Mouse (Mus musculus): ENCODE measurements around the gene Comp. TPM values are rescaled to one million over a fixed set of nuclear protein-coding genes. Genes with fewer than 3 reads are reported as not detected.
A peak's percentile ranks its signal among the peaks of the same experiment; 100 is the strongest.

Comp gene
- total RNA-seq, 2 experiments from 2014 or later = not detected

DNA sequence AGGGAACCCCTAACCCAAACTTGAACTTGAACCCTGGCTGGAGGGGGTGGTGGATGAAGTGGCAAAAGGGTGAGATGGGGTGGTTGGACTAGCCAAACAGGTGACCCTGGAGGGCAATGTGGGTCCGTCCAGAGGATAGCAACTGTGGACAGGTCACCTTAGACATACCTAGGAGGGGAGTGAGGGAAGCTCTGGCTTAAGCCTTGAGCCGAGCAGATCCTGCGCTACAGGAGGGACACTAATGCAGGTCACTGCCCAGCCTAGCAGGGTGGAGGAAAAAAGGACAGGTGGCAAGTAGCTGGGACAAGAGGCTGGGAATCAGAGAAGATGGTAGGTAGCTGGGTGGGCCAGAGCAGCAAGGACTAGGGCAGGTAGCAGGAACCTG, 21.4 kb upstream of the Comp start:
- ATAC-seq (ENCODE audit: poor library complexity, severe bottlenecking) = no peak

DNA sequence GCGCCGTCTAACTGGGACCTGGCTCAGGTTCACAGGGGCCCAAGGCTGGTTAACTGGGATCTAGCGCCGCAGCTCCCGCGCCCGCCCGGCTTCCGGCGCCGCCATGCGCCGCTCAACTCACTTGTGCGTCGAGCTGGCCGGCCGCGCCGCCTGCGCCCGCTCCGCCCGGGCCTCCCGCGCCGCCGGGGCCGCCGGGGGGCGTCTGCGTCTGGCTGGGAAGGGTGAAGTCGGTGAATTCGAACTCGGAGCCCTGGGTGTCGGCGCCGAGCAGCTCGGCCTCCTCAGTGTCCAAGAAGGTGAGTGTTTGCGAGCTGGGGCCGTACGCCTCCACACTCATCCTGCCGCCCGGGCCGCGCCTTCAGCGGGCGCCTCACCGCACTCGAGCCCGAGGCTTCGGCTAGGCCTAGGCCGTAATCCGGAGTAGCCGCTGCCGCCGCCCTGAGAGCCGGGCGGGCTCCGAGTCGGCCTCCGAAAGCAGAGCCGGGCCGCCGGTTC, 20.7 kb upstream of the Comp start:
- ATAC-seq (ENCODE audit: poor library complexity, severe bottlenecking) = peak; percentile 13; the same call in 1 of the 2 replicates

DNA sequence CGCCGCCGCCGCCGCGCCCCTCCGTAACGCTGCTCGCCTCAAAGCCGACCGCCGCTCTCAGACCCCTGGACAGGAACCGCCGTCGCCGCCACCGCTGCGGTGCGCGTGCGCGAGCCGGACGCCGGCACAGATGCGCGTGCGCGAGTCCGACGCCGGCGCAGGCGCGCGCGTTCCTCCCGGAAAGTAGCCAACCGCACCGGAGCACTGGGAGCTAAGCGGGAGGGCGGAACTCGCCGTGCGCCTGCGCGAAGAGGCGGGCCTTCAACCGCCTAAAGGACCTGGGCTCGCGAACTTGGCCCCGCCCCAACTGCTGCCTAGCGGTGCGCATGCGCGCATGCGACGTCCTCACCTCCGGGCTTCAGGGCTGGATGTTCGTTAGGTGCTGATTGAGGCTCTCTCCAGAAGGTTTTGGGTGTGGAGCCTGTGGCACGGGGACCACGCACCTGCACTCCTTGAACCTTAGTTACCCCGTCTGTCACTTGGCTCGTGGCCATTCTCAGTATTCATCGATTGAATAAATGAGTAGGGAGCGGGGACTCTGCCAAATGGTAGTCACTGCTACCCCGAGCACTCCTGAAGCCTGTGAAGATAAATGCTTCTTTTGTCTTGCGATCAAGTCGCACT, 20.1 kb upstream of the Comp start, which contains the start of gene Upf1:
TSS of gene Upf1 (minus strand) at position 85 of the 624 bp plus-strand sequence.
- peak; percentile 92 for ATAC-seq (ENCODE audit: poor library complexity, severe bottlenecking)

DNA sequence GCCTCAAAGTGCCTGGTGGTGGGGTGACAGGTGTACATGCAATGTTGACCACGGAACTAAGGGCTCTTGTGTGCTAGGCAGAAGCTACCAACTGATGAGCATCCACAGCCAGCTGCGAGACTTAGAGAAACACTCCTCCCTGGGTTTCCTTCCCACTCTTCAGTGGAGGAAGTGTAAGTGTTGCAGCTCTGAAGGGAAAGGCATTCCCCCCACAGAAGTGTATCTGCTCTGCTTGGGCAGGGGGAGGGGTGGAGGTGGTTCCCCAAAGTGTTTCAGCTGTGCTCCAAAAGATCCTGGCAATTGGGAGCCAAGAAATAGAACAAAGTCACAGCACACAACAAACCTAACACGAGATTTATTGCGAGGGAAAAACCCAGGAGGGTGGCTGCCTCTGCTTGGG, 19.4 kb upstream of the Comp start:
- peak; percentile 13 for ATAC-seq (ENCODE audit: poor library complexity, severe bottlenecking)

DNA sequence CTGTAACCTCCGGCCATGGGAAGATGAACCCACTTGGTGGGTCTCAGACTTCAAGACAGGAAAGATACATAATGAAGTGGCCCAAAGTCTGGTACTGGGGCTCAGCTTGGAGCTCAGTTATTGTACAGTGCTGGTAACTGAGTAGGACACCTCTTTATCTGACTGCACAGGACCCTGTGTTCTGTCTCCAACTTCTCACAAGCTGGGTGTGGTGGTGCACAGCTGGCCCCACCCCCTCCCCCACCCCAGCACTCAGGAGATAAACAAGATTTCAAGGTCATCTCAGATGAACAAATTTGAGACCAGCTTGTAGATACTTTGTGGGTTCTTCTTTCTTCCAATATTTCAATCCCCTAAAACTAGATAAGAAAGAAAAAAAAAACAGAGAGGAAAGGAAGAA, 17.2 kb upstream of the Comp start:
- no peak for ATAC-seq (ENCODE audit: poor library complexity, severe bottlenecking)

DNA sequence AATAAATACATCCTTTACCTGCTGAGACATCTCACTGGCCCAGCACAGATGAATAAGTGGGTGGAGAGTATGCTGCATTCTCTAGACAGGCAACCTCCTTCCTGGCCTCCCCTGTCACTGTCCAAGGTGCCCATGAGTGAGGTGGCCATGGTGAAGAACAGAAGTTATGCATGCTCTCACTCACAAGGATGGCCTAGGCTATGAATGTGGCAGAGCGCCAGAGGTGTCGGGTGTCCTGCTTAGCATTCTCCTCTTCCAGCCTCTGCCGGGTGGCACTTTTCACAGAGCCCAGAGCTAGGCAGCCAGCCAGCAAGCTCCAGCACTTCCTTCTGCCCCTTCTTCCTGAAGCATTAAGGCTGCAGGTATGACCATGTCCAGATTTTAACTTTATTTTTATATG, 13.9 kb upstream of the Comp start:
- no peak for ATAC-seq (ENCODE audit: poor library complexity, severe bottlenecking)

DNA sequence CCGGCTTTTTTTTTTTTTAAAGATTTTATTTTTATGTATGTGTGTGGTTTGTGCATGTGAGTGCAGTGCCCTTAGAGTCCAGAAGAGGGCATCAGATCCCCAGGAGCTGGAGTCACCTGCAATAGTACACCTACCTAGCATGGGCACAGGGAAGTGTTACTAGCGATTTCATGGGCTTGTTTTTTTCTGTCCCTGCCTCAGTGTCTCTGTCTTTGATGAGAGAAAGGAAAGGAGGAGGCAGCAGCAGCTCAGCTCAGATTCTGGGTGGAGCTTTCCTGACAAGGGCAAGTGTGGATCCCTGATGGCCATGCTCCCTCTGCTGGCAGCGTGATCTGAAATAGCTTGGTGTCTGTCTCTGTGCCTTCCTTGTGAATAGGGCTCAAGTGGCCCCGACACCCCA, 12.6 kb upstream of the Comp start:
- peak; percentile 49 for ATAC-seq (ENCODE audit: poor library complexity, severe bottlenecking)

DNA sequence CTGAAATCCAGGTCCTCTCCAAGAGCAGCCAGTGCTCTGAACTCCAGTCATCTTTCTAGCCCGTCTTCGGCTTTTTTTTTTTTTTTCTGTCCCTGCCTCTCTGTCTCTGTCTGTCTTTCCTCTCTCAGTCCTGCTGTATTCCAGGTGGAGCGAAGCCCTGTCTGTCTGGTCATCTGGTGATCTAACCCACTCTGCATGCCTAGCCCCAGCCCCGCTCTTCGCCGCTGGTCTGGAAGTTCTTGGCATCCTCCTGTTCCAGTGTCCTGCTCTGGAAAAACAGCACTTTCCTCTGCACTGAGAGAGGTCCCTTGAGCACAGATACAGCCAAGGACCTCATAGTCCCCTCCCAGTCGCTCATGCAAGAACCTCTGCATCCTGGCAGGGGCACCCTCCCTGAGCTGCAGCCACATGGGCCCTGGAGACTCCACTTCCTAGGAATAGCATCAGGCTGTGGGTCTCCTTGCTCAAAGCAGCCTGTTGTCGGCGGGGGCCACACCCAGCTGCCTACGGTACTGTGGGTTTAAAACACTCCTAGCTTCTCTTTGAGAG, 11.8 kb upstream of the Comp start:
- ATAC-seq (ENCODE audit: poor library complexity, severe bottlenecking) = no peak

DNA sequence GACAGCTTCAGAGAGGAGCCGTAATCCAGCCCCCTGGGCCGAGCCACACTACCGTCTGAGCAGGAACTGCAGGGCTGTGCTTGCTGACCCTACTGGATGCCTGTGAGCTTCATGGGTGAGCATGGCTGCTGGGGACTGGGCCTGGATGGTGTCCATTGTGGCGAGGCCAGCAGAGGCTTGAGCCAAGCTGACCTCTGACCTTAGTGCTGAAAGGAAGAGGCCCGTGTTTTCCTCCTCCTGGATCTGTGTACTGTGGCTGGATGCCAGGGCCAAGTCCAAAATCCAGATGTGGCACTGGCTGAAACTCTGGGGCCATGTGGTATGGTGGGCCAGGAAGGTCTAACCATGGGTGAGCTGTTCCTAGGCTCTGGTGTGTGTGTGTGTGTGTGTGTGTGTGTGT, 9.3 kb upstream of the Comp start:
- ATAC-seq (ENCODE audit: poor library complexity, severe bottlenecking) = no peak

DNA sequence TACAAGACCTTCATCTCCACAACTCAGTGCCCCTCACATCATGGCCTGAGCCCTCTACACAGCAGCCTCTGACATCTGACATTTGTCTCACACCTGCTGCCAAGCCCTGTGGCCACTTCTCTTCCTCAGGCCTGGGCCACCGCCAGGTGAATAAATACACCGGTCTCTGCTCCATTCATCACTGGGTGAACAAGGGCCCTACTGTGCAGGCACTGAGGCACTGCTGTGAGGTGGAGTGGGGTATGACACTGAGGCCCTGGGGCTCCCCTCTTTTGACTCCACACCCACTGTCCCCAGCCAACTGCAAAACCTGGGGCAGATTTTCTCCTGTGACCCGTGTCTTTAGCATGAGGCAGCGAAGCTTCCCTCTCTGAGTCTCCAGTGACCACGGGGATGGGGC, 6.8 kb upstream of the Comp start:
- no peak for ATAC-seq (ENCODE audit: poor library complexity, severe bottlenecking)

DNA sequence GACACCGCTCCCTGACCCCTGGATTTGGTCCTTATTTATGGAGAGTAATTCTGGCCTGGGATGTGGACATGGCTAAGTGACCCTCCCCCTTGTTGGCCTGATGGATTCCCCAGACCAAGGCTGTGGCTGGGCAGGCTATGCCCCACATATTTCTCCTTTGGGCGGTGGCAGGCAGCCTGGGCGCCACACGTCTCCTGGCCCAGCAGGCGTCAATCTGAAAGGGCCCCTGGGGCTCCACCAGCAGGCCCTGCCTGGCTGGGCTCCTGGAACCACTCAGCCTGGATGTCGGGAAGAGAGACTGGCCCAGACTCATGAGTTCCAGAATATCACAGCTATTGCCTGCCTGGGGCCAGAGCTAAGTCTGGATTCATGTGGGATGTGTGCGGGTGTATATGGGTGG, 2.9 kb upstream of the Comp start:
- ATAC-seq (ENCODE audit: poor library complexity, severe bottlenecking) = no peak

DNA sequence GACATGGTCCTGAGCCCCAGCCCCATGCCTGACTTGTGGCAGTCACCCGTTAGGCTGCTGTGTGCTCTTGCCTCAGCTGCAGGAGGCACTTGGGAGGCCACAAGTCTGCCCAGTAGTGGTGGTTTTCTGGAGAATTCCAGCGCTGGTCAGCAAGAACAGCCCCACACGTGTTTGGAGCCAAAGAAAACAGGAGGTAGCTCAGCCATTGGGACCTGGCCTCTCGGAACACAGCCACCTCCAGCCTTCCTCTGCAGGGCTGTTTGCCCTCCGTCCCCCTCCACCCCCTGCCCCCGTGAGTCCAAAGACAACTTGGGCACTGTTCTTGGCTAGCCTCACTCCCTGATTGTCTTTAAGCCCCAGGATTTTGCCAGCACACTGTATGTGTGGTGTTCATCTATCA, 1.4 kb upstream of the Comp start:
- no peak for ATAC-seq (ENCODE audit: poor library complexity, severe bottlenecking)

DNA sequence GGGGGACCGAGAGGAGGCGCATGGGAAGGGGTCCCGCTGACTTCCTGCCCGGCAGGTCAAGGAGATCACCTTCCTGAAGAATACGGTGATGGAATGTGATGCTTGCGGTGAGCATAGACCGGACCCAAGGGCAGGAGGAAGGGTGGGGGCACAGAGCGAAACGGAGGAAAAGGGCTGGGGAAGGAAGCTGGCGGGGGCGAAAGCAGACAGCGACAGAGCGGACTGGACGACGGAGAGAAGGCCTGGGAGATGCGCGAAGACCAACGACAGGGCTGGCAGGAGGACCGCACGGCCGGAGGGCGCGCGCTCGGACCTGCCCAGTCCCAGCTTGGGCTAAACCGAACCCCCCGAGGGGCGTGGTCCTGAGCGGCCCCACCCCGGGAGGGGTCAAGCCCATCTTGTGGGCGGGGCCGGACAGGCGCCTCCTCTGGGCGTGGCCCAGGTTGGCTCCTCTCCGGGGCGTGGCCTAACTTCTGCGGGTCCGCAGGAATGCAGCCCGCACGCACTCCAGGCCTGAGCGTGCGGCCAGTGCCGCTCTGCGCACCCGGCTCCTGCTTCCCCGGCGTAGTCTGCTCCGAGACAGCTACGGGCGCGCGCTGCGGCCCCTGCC, 1.1 kb downstream of the Comp start:
- ATAC-seq (ENCODE audit: poor library complexity, severe bottlenecking) = peak; percentile 49

DNA sequence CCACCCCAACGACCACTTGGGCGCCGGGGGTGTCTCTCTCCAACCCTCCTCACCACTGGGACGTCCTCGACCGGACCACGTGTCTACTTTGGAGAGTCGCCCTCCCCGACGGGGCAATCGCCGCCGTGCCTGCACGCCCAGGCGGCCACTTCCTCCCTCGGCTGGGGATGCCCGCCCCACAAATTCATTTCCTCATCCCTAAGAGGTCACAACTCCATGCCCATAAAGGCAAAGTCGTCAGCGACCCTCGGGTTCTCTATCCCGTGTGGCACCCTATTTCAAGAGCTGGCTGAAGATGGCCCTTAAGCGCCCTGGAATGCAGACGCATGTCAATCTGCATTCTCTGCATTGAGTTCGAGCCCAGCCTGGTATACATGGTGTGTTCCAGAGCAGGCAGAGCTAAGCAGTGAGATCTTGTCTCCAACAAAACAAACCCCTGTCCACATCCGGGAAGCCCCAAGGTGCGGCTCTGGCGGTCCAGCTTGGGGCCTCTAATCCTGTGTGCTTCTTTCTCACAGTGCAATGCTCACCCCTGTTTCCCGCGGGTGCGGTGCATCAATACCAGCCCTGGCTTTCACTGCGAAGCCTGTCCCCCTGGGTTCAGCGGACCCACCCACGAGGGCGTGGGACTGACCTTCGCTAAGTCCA, 2.0 kb downstream of the Comp start:
- ATAC-seq (ENCODE audit: poor library complexity, severe bottlenecking) = peak; percentile 69

DNA sequence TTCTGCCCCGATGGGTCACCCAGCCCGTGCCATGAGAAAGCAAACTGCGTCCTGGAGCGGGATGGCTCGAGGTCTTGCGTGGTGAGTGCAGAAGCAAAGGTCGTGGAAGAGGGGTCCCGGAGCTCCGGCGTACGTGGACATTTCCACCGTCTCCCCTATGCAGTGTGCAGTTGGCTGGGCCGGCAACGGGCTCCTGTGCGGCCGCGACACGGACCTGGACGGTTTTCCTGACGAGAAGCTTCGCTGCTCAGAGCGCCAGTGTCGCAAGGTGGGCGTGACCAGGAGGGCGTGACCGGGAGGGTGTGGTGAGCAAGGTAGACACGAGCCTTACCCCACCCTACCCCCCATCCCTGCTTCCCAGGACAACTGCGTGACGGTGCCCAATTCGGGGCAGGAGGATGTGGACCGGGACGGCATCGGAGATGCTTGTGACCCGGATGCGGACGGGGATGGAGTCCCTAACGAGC, 3.0 kb downstream of the Comp start:
- ATAC-seq (ENCODE audit: poor library complexity, severe bottlenecking) = peak; percentile 9; the same call in 1 of the 2 replicates

DNA sequence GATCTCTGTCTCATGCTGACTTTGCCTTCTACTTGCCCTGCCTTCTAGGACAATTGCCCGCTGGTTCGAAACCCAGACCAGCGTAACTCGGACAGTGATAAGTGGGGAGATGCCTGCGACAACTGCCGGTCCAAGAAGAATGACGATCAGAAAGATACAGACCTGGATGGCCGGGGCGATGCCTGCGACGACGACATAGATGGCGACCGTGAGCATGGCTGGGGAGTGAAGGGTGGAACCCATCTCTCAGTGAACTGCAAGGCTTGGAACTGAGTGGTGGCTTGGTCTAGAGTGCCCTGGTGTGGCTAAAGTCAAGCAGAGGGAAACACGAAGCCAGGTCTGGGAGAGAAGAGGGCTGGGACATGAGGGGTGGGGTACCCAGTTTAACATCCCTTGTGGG, 3.7 kb downstream of the Comp start:
- no peak for ATAC-seq (ENCODE audit: poor library complexity, severe bottlenecking)

DNA sequence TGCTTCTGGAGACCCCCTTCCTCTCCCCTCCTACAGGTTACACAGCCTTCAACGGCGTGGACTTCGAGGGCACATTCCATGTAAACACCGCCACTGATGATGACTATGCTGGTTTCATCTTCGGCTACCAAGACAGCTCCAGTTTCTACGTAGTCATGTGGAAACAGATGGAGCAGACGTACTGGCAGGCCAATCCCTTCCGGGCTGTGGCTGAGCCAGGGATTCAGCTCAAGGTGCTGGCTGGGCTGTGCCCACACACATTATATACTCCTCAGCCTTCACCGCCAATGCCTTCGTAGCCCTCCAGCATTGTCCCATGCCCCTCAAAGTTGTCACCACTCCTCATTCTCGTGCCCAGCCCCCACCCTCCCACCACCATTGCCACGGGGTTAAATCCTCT, 6.7 kb downstream of the Comp start:
- ATAC-seq (ENCODE audit: poor library complexity, severe bottlenecking) = no peak

DNA sequence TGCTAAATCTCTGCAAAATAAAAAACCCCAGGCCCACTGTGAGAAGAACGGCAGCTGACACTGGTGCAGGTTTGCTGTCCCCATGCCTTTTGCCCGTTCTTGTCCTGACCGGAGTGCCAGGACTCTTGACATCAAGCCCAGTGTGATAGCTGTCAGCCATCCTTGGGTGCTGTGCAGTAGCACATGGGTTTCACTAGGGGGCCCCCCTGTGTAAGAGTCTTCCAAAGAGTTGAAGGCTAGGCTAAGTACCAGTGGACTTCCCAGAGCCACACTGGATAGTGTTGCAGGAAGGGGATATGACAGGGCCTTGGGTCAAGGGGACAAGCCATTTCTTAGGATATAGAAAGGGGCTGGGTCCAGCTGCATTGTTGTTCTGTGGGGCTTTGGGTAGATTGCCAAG, 9.9 kb downstream of the Comp start:
- ATAC-seq (ENCODE audit: poor library complexity, severe bottlenecking) = peak; percentile 83

DNA sequence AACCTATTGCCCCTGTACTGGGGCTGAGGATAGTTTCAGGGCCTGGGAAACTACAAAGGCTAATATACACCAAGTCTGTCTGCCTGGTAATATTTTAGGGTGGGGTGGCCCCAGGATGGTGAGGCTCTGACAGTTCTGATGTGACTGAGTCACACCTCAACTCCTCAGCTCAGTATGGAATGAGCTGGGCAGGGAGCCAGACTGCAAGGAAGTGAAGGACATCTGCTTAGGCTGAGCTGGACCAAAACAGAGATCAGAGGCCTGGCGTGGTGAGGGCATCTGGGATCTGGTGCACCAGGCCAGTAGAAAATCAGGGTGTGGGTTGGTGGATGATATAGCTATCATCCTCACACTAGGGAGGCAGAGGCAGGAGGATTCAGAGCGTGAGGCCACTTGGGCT, 16.3 kb downstream of the Comp start:
- no peak for ATAC-seq (ENCODE audit: poor library complexity, severe bottlenecking)

DNA sequence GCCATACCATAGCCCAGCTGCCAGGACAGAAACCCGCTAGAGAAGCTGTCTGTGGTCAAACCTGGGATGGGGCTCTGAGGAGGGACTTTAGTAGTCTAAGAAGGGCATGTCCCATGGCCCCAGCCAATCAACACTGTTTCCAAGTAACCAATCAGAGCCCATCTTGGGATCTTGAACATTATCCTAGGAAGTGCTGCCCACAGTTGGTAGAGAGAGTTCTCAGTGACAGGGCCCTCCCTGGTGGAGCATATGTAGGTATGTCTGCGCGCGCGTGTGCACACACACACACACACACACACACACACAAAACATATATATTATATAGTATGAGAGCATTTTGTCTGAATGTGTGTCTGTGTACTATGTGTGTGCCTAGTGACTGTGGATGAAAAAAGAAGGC, 19.7 kb downstream of the Comp start:
- ATAC-seq (ENCODE audit: poor library complexity, severe bottlenecking) = no peak

DNA sequence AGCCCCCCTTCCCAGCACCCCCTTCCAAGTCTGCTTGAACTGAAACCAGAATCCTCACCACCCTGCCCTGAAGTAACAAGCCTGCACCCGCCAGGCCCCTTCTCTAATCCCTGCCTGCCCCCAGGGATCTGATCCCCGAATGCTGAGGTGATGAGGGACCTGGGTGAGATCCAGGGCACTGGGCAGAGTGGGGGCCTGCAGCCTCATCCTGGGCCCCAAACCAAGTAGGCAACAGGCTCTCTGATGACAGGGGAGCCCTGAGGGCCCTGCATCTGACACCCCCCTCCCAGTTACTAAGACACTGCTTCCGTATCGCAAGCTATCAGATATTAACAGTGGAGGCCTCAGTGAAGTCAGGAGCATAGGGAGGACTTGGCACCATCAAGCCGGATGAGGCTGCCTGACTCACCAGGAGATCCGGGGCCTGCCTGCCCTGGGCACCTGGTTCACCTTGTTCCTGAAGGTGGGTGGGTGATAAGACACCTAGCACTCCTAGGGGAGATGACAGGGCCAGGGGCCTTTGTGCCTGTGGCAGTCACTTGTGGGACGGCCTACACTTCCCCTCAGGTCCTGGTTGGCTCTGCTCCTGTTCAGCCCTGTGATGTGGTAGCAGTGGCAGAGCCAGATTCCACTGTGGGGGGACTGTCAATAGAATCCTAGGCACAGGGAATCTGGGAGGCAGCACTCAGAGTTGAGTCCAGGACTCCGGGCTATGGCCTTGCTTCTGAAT, 21.1 kb downstream of the Comp start:
- no peak for ATAC-seq (ENCODE audit: poor library complexity, severe bottlenecking)

Measured in megakaryocyte, adult 5-6 weeks (primary cell).